Mouse (Mus musculus): ENCODE data around the gene Snx8.

The Snx8 gene

DNA sequence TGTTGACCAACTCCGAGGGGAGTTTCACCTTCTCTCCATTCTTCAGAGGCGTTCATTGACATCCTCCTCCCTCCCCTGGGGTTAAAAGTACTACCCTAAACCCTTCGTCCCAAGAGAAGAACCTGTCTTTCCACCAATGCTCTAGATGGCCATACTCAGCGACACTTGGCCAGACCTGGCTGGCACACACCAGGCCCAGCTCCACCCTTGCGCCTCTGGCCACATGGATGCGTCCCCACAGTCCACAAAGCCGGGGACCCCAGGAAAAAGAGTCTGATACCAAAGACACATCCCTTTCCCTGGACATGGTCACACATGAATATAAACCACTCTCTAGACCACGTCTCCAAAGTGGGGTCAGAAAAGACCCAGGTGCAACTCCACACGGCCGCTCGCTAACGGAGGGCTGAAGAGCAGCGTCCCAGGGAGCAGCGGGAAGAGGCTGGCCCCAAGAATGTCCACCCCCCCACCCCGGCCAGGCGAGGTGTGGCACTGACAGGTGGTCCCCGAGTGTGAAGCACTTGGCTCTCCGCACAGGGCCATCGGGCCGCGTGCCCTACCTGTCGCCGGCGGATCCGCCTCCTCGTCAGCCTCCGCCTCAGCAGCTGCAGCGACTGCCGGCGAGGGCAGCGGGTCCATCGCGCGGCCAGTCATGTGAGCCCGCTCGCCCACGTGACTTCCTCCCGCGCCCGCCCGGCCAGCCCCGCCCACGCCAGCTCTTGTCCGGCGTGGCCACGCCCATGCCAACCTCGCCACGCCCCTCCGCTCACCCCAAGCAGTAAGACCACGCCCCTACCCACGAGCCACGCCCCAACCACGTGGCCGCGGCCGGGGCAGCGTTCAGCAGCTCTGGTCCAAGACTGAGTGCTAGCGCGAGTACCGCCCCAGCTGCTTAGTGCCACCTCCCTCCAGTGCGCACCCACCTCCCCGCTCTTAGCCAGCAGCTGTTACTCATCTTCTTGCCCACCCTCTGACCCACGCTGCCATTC, at the start of gene Snx8:
Gene Snx8 (minus strand): TSS at position 675 of the 989 bp plus-strand sequence.
- peak; percentile 99 to 100 for DNase-seq

DNA sequence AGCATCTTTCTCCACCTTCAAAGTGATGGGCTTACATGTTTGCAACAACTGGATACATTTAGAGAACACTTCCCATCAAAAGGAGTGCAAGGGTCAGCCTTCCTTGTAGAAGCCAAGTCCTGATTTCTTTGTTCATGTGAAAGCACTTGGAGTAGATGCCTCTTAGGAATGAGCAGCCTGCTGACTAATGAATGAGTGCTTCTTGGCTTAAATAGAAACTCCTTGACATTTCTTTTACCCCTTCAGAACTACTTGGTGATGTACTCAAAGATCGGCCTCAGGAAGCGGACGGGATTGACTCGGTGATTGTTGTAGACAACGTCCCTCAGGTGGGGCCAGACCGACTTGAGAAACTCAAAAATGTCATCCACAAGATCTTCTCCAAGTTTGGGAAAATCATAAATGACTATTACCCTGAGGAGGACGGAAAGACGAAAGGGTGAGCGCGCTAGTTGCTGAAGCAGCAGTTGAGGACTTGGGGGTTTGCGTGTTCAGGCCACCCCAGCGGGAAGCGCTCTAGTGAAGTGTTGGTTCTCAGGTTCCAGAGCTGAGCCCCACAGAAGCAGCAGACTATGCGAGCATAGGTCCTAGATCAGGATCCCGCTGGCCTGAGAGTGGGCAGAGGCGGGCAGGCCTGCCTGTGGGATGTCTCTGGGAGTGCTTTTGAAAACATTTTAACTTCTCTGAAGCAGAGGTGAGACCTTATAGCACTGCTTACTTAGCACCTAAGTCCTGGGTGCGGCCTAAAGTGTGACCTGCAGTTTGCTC, 36.1 kb upstream of the Snx8 start:
- no peak for DNase-seq

DNA sequence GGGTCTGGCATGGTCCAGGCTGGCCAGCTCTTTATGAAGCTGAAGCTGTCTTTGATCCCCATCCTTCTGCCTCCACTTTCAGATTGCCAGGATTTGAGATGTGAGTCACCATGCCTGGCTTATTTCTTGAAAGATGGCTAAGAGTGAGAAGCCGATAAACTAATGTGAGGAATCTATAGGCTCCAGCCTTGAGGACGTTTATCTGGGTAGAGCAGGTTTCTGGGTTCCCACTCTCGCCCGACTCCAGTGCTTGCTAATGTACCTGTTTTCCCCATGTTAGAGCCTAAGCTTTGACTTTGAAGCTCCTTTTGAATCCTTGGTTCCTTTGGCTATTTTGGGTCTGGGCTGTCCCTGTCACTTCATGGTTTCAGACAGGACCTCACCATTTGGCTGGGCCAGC, 31.6 kb upstream of the Snx8 start:
- DNase-seq, result peak in 1 of 2 experiments; percentile 5

DNA sequence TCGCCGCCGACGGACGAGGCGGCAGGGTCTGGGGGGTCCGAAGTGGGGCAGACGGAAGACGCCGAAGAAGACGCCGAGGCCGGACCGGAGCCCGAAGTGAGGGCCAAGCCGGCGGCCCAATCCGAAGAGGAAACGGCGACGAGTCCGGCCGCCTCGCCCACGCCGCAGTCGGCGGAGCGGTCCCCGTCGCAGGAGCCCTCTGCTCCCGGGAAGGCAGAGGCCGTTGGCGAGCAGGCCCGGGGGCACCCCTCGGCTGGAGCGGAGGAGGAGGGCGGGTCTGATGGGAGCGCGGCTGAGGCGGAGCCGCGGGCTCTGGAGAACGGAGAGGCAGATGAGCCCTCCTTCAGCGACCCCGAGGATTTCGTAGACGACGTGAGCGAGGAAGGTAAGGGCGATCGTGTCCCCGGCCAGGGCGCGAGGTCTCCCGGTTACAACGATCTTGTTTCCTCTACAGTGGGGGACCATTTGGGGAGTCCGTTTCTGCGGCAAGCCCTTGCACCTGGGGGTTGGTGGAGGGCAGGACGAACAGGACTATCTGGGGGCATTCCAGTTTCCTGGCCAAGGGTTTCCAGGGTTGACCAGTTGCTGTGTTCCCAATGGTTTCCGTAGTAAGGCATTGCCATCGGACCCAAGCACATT, 30.5 kb upstream of the Snx8 start:
- DNase-seq, result peak; percentile 20 to 51

DNA sequence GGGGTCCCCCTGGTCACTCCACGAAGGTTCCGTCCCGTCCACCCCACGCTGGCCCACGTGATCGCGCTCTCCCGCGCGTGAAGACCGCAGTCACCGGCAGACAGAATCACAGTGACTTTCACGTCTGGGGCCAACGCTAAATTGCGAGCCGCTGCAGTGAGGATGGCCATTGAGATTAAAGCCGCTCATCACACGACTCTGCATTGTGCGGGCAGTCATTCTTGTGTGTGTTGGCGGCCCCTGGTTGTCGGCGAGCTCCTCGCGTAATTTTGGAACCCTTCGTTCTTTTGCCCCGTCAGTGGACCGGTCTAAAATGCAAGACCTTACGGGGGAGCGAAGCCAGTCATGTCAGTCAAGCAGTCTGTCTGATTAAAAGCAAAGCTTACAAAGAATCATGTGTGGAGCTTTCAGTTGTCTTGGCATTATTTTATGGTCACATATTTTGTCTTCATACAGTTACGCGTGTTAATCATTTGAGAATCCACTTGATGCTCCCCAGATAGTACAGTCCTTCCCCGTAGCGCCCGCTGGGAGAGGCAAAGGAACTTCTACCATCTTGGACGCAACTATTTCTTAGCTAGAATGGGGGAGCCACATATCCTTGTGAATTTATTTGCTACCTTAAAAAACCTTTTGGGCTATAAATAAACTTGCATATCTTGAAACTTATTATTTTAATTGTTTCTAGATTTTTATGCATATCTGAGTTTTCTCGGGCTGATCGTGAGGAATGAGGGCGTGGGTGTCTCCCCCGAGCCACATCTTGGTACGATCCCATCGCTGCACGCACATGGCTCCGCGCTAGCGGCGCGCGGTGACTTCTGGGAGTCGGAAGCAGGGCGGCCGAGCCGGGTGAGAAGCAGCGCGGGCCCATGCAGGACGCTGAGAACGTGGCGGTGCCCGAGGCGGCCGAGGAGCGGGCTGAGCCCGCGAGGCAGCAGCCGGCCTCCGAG, 29.7 kb upstream of the Snx8 start, which contains the start of gene Eif3b:
Gene Eif3b (plus strand): TSS at position 840 of the 953 bp plus-strand sequence.
- peak; percentile 90 to 95 for DNase-seq

DNA sequence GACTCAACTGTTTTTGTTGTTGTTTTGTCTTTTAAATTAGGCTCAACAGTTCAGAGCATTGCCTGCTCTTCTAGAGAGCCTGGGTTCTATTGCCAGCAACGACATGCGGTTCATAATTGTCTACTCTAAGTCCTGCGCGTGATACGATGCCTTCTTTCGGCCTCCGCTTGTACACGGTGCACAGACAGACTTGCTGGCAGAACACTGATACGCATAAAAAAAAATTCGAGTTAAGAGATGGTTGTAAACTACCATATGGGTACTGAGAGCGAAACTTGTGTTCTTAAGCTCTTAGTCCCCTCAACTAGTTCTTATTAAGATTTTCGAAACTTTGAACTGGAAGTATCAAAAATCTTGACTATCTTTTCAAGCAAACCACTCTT, 29.0 kb upstream of the Snx8 start:
- DNase-seq, result peak in 1 of 2 experiments; percentile 35

DNA sequence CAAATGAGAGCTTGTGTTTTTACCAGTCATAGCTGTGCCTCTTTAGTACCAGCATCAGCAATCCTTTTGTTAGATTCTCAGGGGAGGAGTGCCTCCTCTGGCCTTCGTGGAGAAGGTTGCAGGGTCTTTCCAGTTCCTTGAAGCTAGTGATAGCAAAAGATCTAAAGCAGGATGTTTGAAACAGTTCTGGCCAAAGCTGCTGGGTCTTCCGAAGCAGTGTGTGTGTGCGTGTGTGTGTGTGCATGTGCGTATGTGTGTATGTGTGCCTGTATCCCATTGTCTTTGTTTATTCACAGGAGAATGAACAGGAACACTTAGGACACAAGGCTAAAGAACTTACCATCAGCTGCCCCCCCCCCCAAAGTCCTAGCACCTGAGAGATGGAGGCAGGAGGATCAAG, 25.6 kb upstream of the Snx8 start:
- DNase-seq, result no peak

DNA sequence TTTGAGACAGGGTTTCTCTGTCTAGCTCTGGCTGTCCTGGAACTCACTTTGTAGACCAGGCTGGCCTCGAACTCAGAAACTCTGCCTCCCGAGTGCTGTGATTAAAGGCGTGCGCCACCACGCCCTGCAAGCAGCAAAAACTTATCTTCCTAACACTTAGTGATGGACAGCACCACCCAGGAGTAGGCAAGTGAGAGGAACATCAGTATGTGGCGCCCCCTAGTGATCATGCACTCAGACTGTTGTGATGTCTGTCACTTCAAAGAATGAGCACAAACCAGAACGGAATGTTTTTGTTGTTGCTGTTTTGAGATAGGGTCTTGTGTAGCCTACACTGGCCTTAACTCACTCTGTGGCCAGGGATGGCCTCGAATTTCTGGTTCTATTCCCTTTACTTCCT, 22.3 kb upstream of the Snx8 start:
- DNase-seq, result peak; percentile 68 to 89

DNA sequence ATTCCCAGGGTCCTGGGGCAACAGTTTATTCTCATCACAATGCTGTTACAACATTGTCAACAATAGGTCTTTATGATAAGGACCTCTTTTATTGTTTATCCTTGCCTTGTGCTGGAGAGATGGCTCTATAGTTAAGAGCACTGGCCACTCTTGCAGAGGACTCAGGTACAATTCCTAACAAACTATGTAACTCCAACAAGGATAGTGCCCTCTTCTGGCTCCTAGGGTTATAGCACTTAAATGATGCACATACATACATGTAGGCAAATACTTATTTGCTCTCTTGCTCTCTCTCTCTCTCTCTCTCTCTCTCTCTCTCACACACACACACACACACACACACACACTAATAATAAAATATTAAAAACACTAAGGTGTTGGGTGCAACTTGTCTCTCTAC, 19.7 kb upstream of the Snx8 start:
- no peak for DNase-seq

DNA sequence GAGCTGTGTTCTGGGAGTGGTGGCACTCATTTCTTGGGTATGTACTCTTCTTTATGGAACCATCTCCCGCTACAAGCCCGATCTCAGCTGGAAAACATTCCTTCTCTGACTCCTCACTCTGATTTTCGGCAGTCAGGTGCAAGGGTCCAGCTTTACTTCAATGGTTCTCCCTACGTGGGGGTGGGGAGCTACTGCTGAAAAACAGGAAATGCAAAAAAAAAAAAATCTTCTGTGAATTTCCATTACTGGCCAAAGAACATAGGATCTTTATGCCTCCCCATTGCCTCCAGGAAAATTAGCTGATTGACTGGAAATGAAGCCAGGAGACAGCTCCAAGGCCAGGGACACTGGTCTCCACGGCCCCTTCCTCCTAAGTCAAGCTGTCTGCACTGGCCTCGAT, 17.6 kb upstream of the Snx8 start:
- no peak for DNase-seq

DNA sequence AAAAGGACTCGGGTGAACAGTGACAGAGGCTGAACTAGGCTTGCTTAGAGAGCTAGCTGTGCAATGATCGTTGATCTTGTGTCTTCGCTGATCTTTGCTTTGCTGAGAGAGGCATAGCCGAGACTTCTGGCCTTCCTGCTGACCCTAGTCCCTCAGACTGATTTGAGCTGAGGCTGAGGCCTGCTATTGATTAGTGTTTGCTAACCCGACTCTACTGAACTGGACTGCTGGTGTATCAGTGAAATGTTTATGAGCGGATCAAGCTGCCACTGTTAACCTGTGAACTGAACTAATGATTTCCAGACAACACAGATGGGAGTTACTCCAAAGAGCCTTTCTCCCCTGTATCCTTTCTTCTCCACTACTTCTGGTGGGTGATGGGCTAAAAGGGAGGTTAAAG, 16.1 kb upstream of the Snx8 start:
- no peak for DNase-seq

DNA sequence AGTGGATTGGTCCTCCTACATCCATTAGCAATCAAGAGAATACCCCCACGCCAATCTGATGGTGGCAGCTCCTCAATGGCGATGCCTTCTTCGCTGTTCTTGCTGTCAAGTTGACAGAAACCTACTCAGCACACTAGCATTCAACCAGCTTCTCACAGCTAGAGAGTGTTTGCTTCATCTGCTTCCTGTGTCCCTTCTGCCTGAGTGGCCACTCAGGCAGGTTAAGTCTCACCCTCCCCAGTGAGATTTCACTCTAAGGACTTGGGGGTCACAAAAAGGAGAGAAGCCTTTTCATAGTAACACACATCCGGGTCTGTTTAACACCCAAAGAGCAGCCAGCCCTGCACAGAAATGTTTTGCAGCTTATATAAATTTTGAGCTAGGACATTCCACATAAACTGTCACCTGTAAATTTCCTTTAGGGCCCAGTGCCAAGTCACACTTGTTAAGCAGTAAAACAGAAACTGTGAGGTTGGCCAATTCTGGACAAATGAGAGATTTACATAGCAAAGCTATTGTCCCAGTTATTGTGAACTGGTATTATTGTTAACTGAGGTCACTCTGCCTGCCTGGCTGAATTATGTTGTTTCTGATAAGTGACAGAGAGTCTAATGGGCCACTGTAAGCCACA, 13.7 kb upstream of the Snx8 start:
- peak; percentile 50 to 66 for DNase-seq

DNA sequence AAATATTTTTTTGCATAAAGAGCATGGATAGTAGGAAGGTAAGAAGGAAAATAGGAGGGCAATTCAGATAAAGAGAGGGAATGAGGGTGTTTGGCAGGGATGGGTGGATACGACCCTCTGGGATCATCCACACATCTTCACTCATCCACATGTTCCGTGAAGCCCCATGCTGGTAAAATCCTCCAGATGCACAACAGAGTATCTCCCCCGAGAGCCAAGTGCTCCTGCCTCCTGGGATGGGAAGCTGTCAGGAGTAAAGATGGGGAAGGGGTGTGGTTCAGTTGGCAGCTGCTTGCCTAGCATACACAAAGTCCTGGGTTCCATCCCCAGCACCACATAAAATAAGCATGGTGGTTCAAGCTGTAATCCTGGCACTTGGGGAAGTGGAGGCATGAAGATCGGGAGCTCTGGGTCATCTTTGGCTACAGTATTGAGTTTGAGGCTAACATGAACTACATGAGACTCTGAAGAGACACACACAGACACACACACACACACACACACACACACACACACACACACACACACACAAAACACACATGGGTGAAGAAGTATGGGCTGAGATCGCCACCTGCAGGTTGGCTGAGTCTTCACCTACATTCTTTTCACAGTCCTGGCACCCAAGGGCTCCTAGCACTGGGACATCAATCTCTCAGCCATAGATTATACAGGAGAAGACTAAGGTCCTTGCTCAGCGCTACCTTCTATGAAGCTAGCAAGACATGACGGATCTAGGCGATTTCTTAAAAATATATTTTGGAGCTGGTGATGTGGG, 7.3 kb upstream of the Snx8 start:
- peak; percentile 56 to 59 for DNase-seq

DNA sequence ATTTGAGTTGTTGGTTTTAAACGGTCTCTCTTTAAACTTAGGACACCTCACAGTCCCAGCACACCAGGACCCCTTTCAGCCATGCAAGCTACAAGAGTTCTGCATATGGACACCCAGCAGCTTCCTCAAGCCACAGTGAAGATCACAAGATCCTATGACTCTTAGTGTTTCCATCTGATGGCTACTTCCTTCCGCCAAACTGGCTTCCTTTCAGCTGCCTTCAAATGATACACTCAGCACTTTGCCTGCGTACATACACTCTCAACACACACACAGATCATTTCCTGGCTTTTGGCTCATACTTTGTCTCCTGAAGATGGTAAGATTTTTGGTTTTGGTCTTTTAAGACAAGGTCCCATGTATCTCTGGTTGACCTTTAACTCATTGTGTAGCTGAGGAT, 3.6 kb upstream of the Snx8 start:
- no peak for DNase-seq

DNA sequence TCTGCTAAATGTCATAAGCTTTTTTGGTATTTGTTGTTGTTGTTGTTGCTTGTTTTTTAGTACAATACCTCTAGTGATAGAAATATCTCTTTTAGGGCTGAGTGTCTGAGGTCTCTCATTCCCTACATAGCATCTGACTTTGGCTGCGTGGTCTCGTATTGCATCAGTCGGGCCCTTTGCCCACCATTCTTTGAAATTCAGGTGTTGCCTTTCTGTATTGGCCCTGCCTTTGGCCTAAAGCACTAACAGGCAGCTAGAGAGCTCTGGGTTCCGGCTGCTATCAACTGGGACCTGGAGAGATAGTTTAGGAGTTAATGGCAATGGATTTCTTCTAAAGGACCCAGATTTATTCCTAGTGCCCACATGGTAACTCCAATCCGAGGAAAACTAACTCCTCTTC, 2.9 kb upstream of the Snx8 start:
- no peak for DNase-seq

DNA sequence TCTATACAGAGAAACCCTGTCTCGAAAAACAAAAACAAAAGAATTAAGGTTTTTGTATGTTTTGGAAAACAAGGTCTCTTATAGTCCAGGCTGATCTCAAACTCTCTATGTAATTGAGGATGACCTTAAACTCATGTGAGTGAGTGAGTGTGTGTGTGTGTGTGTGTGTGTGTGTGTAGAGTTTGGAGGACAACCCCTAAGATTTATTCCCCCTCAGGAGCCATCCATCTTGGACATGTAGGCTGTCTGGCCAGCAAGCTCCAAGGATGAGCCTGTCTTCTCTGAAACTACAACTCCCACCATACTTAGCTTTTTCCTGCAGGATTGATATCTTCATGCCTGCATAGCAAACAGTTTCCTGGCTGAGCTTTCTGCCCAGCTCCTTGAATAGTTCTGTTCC, 2.4 kb upstream of the Snx8 start:
- no peak for DNase-seq

DNA sequence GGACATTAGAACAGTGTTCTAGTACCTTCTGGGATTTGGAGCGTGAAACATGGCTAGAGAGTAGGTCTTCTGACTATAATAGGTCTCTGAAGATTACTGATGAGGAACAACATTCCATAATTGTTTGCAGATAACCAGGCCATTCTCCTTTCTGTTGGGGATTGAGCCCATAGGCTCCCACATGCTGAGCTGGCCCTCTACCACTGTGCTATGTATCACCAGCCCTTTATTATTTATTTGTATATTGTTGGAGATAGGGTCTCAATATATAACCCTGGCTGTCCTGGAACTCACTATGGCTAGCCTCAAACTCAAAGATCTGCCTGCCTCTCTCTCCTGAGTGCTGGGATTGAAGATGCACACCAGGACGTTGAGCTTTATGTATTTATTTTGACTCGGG, 585 bp upstream of the Snx8 start:
- no peak for DNase-seq

DNA sequence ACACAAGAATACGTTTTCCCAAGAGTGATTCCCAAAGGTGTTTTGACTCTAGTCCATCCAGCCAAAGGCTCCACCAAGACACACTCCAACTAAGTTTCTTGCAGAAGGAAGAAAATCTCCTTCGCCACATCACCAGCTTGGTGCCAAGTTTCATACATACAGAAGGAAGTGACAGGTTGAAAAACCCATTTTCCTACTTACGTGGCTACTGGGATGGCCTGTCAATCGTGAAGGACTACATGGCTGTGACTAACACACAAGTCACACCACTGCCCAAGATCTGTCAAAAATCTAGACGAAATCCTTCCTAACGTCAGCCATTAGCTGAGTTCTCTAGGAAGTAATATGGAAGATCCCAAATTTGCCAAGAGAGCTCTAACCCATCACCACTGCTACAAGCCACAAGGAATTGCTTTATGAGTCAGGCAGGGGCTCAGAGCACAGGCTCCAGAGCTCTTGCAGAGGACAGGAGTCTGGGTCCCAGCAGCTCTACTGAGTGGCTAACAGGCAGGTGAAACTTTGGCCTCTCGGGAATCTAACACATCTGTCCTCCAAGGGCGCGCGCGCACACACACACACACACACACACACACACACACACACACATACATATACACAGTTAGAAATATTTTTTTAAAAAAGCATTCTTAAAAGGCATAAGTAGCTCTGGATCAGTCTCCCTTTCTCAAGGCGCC, 1.1 kb downstream of the Snx8 start:
- DNase-seq, result peak; percentile 35 to 56

DNA sequence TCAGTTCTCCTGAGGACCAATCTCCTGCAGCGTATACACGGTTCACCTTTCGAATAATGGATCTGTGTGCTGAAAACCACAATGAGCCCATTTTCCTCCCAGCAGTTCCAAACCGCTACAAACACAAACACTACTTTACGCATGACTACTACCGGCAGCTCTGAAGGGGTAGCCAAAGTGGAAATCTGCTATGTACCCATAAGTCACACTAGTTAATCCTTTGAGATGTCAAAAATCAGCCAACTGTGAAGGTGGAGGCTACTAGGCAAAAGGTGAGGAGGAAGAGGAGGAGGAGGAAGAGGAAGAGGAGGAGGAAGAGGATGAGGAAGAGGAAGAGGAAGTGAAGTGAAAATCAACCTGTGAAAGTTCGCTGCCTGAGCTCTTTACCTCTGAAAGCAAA, 1.8 kb downstream of the Snx8 start:
- DNase-seq, result no peak

DNA sequence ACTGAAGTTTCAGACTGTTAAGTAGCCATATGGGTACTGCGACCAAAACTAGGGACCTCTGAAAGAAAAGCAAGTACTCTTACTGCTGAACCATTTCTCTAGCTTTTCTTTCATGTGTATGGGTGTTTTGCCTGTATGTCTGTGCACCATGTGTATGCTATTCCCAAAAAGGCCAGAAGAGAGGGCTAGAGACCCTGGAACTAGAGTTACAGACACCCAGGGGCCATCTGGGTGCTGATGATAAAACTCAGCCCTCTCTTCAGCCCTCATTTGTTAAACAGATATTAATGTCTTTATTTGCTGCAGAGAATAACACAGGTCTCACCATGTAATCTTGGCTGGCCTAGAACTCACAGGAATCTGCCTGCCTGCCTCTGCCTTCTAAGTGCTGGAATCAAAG, 4.6 kb downstream of the Snx8 start:
- no peak for DNase-seq
